Mouse (Mus musculus) heart, postnatal 25 days (tissue): ENCODE measurements at regions not wholly inside any gene's neighbourhood (a gene's known extent, or its start where the extent isn't known, plus 50 kb on each side); places are given as distances from the start of the nearest gene placed in this dataset.

Experiments
- DNase-seq: peaks from one replicate; pipeline ENCODE4 v3.0.0; 2022; ENCODE audit warnings: low spot score
- intact Hi-C: fragments of 180-260 bp; cut with DNase I; formaldehyde crosslinking; loops from one replicate; pipeline ENCODE4 v1.15.1; 2025

- DNase-seq, result no peak
- intact Hi-C loops, result no loop called here
These were observed 96.8 kb upstream of the Fam240b start for GRCm38 (mm10) chr13:64594376-64594775.

GRCm38 (mm10) chr13:64573711-64574110 lies 76.1 kb upstream of the Fam240b start:
- no peak for DNase-seq
- intact Hi-C loops, result loop anchor here (10.0 kb wide), 1 partner anchor 129 kb away; no protein-coding TSS in a partner anchor

GRCm38 (mm10) chr13:64568876-64569275 lies 71.3 kb upstream of the Fam240b start:
- intact Hi-C loops, result no loop called here
- DNase-seq, result no peak

GRCm38 (mm10) chr13:64566966-64567708 lies 69.5 kb upstream of the Fam240b start:
- intact Hi-C loops, result no loop called here
- no peak for DNase-seq

- no peak for DNase-seq
- intact Hi-C loops, result no loop called here
These were observed 68.2 kb upstream of the Fam240b start for GRCm38 (mm10) chr13:64565791-64566190.
